Comparison of ENCODE assay signal across 31 mouse cellular contexts in genomic region chr3:32277572-32277971, GRCm38 (mm10).
DNase-seq lines count a peak whose midpoint lies in the region; ATAC-seq and TF ChIP-seq lines count a peak whose summit lies in the region.
"Had no signal": no experiment of that assay in that cellular context is flagged by ENCODE, and none has a peak within 500 bp of the region (broad histone marks: within the 10 kb centered on the region; RNA-seq: fewer than 3 reads in every experiment).

No protein-coding gene starts in this region.

- H3K36me3 ChIP-seq in limb, embryonic 12.5 days = no peaks in the 10 kb centered on the region
- H3K36me3 ChIP-seq in limb, embryonic 10.5 days = no peaks in the 10 kb centered on the region
- H3K36me3 ChIP-seq in midbrain, embryonic 15.5 days (replicated peaks) = no peaks in the 10 kb centered on the region
- no peaks in the 10 kb centered on the region for H3K36me3 ChIP-seq in midbrain, postnatal 0 days (ENCODE audit: insufficient read depth, low read length)
- no peaks in the 10 kb centered on the region for H3K36me3 ChIP-seq in embryonic facial prominence, embryonic 14.5 days (ENCODE audit: control insufficient read depth, insufficient read depth, low read length)
- H3K36me3 ChIP-seq in neural tube, embryonic 14.5 days (ENCODE audit: control insufficient read depth, insufficient read depth, low read length) = no peaks in the 10 kb centered on the region
- H3K36me3 ChIP-seq: embryonic facial prominence, embryonic 12.5 days; forebrain, embryonic 12.5 days; forebrain, embryonic 15.5 days; G1E; heart, embryonic 13.5 days had no signal

- no peaks in the 10 kb centered on the region for H3K27me3 ChIP-seq in limb, embryonic 12.5 days
- no peaks in the 10 kb centered on the region for H3K27me3 ChIP-seq in limb, embryonic 10.5 days (ENCODE audit: low read depth, poor library complexity, severe bottlenecking)
- H3K27me3 ChIP-seq in midbrain, embryonic 15.5 days (replicated peaks) = no peaks in the 10 kb centered on the region
- H3K27me3 ChIP-seq in midbrain, postnatal 0 days (ENCODE audit: insufficient read depth, low read length) = no peaks in the 10 kb centered on the region
- no peaks in the 10 kb centered on the region for H3K27me3 ChIP-seq in embryonic facial prominence, embryonic 14.5 days (replicated peaks; ENCODE audit: control insufficient read depth, insufficient read depth, low read length)
- H3K27me3 ChIP-seq in neural tube, embryonic 14.5 days (ENCODE audit: control insufficient read depth, insufficient read depth, low read length) = no peaks in the 10 kb centered on the region
- H3K27me3 ChIP-seq: CH12.LX; embryonic facial prominence, embryonic 12.5 days; forebrain, embryonic 12.5 days; forebrain, embryonic 15.5 days; heart, embryonic 13.5 days had no signal

- DNase-seq in limb, embryonic 10.5 days (ENCODE audit: low spot score) = no peak
- DNase-seq in midbrain, postnatal 0 days (ENCODE audit: low spot score) = no peak
- DNase-seq in embryonic facial prominence, embryonic 14.5 days (ENCODE audit: low spot score) = peak; percentile 5
- no peak for DNase-seq in gastrocnemius, adult 8-10 months (ENCODE audit: low spot score in 2 of 2)
- no peak for DNase-seq in adrenal gland, postnatal 36 days
- DNase-seq: adrenal gland, postnatal 10 days; B cell, adult 2 months; cerebellum, adult 11-12 months; cerebellum, adult 8-10 months; cerebellum, postnatal 10 days; cerebellum, postnatal 36 days; embryo, embryonic 11 days; gastrocnemius, adult 2 months; gastrocnemius, postnatal 25 days; heart, adult 18-20 months; heart, postnatal 14 days; heart, postnatal 4 days had no signal

- no peak overlapping the region for H3K4me2 ChIP-seq in limb, embryonic 12.5 days
- H3K4me2 ChIP-seq in midbrain, embryonic 15.5 days = no peak overlapping the region
- H3K4me2 ChIP-seq in midbrain, postnatal 0 days (ENCODE audit: low read depth, low read length, poor library complexity, severe bottlenecking) = no peak overlapping the region
- H3K4me2 ChIP-seq in embryonic facial prominence, embryonic 14.5 days (ENCODE audit: low read depth, low read length) = no peak overlapping the region
- H3K4me2 ChIP-seq in neural tube, embryonic 14.5 days (ENCODE audit: low read depth, low read length) = no peak overlapping the region
- H3K4me2 ChIP-seq: embryonic facial prominence, embryonic 12.5 days; forebrain, embryonic 12.5 days; forebrain, embryonic 15.5 days; heart, embryonic 13.5 days; hindbrain, embryonic 14.5 days had no signal

- TF ChIP-seq CTCF in midbrain, postnatal 0 days (IDR thresholded peaks at IDR 0.05) = no peak

- no peak overlapping the region for H3K27ac ChIP-seq in limb, embryonic 12.5 days
- no peak overlapping the region for H3K27ac ChIP-seq in limb, embryonic 10.5 days
- no peak overlapping the region for H3K27ac ChIP-seq in midbrain, embryonic 15.5 days
- no peak overlapping the region for H3K27ac ChIP-seq in midbrain, postnatal 0 days (ENCODE audit: low read depth, low read length)
- H3K27ac ChIP-seq in embryonic facial prominence, embryonic 14.5 days (replicated peaks; ENCODE audit: low read depth, low read length) = no peak overlapping the region
- no peak overlapping the region for H3K27ac ChIP-seq in neural tube, embryonic 14.5 days (ENCODE audit: low read depth, low read length)
- H3K27ac ChIP-seq: embryonic facial prominence, embryonic 12.5 days; forebrain, embryonic 12.5 days; forebrain, embryonic 15.5 days; gastrocnemius, adult 2 months; heart, embryonic 13.5 days; hindbrain, embryonic 14.5 days; hindbrain, postnatal 0 days had no signal

- H3K9me3 ChIP-seq in limb, embryonic 12.5 days = no peaks in the 10 kb centered on the region
- no peaks in the 10 kb centered on the region for H3K9me3 ChIP-seq in limb, embryonic 10.5 days (replicated peaks)
- no peaks in the 10 kb centered on the region for H3K9me3 ChIP-seq in midbrain, embryonic 15.5 days
- no peaks in the 10 kb centered on the region for H3K9me3 ChIP-seq in midbrain, postnatal 0 days (ENCODE audit: low read length)
- 0 out of 2 replicates have a peak, but pooled peaks cover 5% of the 10 kb centered on the region for H3K9me3 ChIP-seq in embryonic facial prominence, embryonic 14.5 days (ENCODE audit: control insufficient read depth, low read length)
- no peaks in the 10 kb centered on the region for H3K9me3 ChIP-seq in neural tube, embryonic 14.5 days (ENCODE audit: control insufficient read depth, low read length)
- H3K9me3 ChIP-seq: embryonic facial prominence, embryonic 12.5 days; forebrain, embryonic 12.5 days; forebrain, embryonic 15.5 days; G1E; heart, embryonic 13.5 days had no signal

- H3K9ac ChIP-seq in limb, embryonic 12.5 days (replicated peaks) = no peak overlapping the region
- H3K9ac ChIP-seq in midbrain, embryonic 15.5 days = no peak overlapping the region
- H3K9ac ChIP-seq in midbrain, postnatal 0 days (replicated peaks; ENCODE audit: low read length, poor library complexity, severe bottlenecking) = no peak overlapping the region
- no peak overlapping the region for H3K9ac ChIP-seq in embryonic facial prominence, embryonic 14.5 days (ENCODE audit: low read depth, low read length)
- H3K9ac ChIP-seq in neural tube, embryonic 14.5 days (replicated peaks; ENCODE audit: low read depth, low read length) = no peak overlapping the region
- H3K9ac ChIP-seq: embryonic facial prominence, embryonic 12.5 days; forebrain, embryonic 12.5 days; forebrain, embryonic 15.5 days; heart, embryonic 13.5 days; hindbrain, embryonic 14.5 days had no signal

- 7% methylated on average over 3 of the region's 3 CpGs for WGBS in limb, embryonic 12.5 days
- 11% methylated on average over 3 of the region's 3 CpGs for WGBS in limb, embryonic 10.5 days
- 31% methylated on average over 3 of the region's 3 CpGs for WGBS in midbrain, embryonic 15.5 days
- WGBS in midbrain, postnatal 0 days = 31% methylated on average over 3 of the region's 3 CpGs
- WGBS in embryonic facial prominence, embryonic 14.5 days = 23% methylated on average over 3 of the region's 3 CpGs
- 12% methylated on average over 3 of the region's 3 CpGs for WGBS in neural tube, embryonic 14.5 days

- H3K4me3 ChIP-seq in limb, embryonic 12.5 days (replicated peaks) = no peak overlapping the region
- H3K4me3 ChIP-seq in limb, embryonic 10.5 days = no peak overlapping the region
- H3K4me3 ChIP-seq in midbrain, embryonic 15.5 days = no peak overlapping the region
- H3K4me3 ChIP-seq in midbrain, postnatal 0 days (ENCODE audit: low read depth, low read length) = no peak overlapping the region
- no peak overlapping the region for H3K4me3 ChIP-seq in embryonic facial prominence, embryonic 14.5 days (ENCODE audit: low read depth, low read length)
- H3K4me3 ChIP-seq in neural tube, embryonic 14.5 days (ENCODE audit: low read depth, low read length) = no peak overlapping the region
- H3K4me3 ChIP-seq: embryonic facial prominence, embryonic 12.5 days; erythroblast, embryonic 14.5 days; forebrain, embryonic 12.5 days; forebrain, embryonic 15.5 days; gastrocnemius, adult 2 months; heart, embryonic 13.5 days had no signal

- H3K4me1 ChIP-seq in limb, embryonic 12.5 days (replicated peaks) = no peaks in the 10 kb centered on the region
- H3K4me1 ChIP-seq in limb, embryonic 10.5 days = 0 out of 2 replicates have a peak, but pooled peaks cover 5% of the 10 kb centered on the region
- no peaks in the 10 kb centered on the region for H3K4me1 ChIP-seq in midbrain, embryonic 15.5 days
- H3K4me1 ChIP-seq in midbrain, postnatal 0 days (ENCODE audit: insufficient read depth, low read length) = no peaks in the 10 kb centered on the region
- H3K4me1 ChIP-seq in embryonic facial prominence, embryonic 14.5 days (ENCODE audit: control insufficient read depth, insufficient read depth, low read length) = no peaks in the 10 kb centered on the region
- H3K4me1 ChIP-seq in neural tube, embryonic 14.5 days (ENCODE audit: control insufficient read depth, insufficient read depth, low read length) = no peaks in the 10 kb centered on the region
- H3K4me1 ChIP-seq: forebrain, embryonic 12.5 days; forebrain, embryonic 15.5 days; heart, embryonic 13.5 days had no signal

- 0 out of 2 replicates have a peak, but pooled peaks have one; percentile 26 for ATAC-seq in limb, embryonic 12.5 days (ENCODE audit: insufficient number of reproducible peaks, insufficient read depth, low FRiP score, low TSS enrichment, low read depth)
- 0 out of 2 replicates have a peak, but pooled peaks have one; percentile 27 for ATAC-seq in midbrain, embryonic 15.5 days (replicated peaks)
- no peak for ATAC-seq in midbrain, postnatal 0 days (ENCODE audit: low FRiP score)
- ATAC-seq in embryonic facial prominence, embryonic 14.5 days (ENCODE audit: low read depth) = no peak
- peak; percentile 54; the same call in 1 of the 2 replicates for ATAC-seq in neural tube, embryonic 14.5 days (ENCODE audit: low read depth)
- ATAC-seq: forebrain, embryonic 15.5 days; hindbrain, postnatal 0 days; inflammation-experienced regulatory T-cells, adult 6 months; Patski had no signal

Comparison
In these comparisons a context has a peak if more than half of its experiments do, and no peak if none do; other contexts are left out.
1. ATAC-seq: peak in limb, embryonic 12.5 days (single experiment), midbrain, embryonic 15.5 days (single experiment) and neural tube, embryonic 14.5 days (single experiment); none in midbrain, postnatal 0 days (single experiment) and embryonic facial prominence, embryonic 14.5 days (single experiment).